Mouse (Mus musculus) cortical plate, adult 2 months (tissue): Measurements from ENCODE around the gene Nutm1.

ENCODE experiments used
- CTCF ChIP-seq: fragments of 200-500 bp; IDR thresholded peaks from 2 replicates; pipeline ENCODE4 v1.5.1; 2011; ENCODE audit warnings: mild to moderate bottlenecking, control low read depth, low read length; ENCODE audit not compliant: insufficient read depth; ENCODE audit errors: extremely low read depth
- POLR2A ChIP-seq: fragments of 200-500 bp; IDR thresholded peaks from 2 replicates; pipeline ENCODE4 v1.6.1; 2011; ENCODE audit warnings: mild to moderate bottlenecking, low read length, control low read depth; ENCODE audit not compliant: insufficient read depth; ENCODE audit errors: extremely low read depth

- no peak for TF ChIP-seq POLR2A
- TF ChIP-seq CTCF: no peak
Observed at GRCm38 (mm10) chr2:112308671-112309070, 49.6 kb upstream of the Nutm1 start.
